In the genomic region with DNA sequence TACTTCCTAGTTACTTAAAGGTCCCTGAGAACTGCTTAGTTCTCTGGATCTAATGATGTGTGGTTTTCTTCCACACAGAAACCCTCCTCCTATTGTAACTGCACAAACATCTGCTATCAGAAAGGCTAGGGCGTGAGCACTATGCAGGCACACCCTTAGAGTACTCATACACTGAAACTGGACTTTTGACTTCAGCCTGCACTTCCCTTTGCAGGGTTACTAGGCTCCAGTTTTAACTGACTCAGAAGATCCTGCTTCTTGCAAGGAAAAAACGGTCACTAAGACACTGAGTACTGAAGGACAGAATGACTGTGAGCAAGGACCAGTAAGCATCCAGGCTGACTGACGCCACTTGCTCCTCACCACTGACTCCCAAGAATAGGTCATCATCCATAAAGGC, we compare ENCODE assay signal across 10 mouse cellular contexts. TPM values are rescaled to one million over a fixed set of nuclear protein-coding genes. Genes with fewer than 3 reads are reported as not detected.
DNase-seq lines count a peak whose midpoint lies in the region; ATAC-seq and TF ChIP-seq lines count a peak whose summit lies in the region.
"Had no signal": no experiment of that assay in that cellular context is flagged by ENCODE, and none has a peak within 500 bp of the region (broad histone marks: within the 10 kb centered on the region; RNA-seq: fewer than 3 reads in every experiment).

No protein-coding gene starts in this region.

- no peak for TF ChIP-seq POLR2A in heart, adult 2 months (IDR thresholded peaks at IDR 0.05; ENCODE audit: insufficient read depth, low read depth, low read length)
- TF ChIP-seq POLR2A in small intestine, adult 2 months (IDR thresholded peaks at IDR 0.05; ENCODE audit: low read depth, low read length) = no peak

- no peak for TF ChIP-seq CTCF in heart, adult 2 months (IDR thresholded peaks at IDR 0.05)
- no peak for TF ChIP-seq CTCF in small intestine, adult 2 months (IDR thresholded peaks at IDR 0.05; ENCODE audit: extremely low read depth, insufficient read length, insufficient replicate concordance, low read depth, low read length)

- peaks cover 21% of the 10 kb centered on the region for H3K4me1 ChIP-seq in heart, adult 2 months (ENCODE audit: control insufficient read depth, insufficient read depth, low read length)
- peaks cover 42% of the 10 kb centered on the region for H3K4me1 ChIP-seq in heart, embryonic 12.5 days (replicated peaks)
- peaks cover 76% of the 10 kb centered on the region for H3K4me1 ChIP-seq in liver, embryonic 12.5 days
- H3K4me1 ChIP-seq in small intestine, adult 2 months (ENCODE audit: control insufficient read depth, insufficient read depth, insufficient read length, low read length) = peaks cover 35% of the 10 kb centered on the region
- peaks cover 30% of the 10 kb centered on the region for H3K4me1 ChIP-seq in hindbrain, embryonic 14.5 days (replicated peaks; ENCODE audit: control insufficient read depth, insufficient read depth, low read length)
- peaks cover 27% of the 10 kb centered on the region for H3K4me1 ChIP-seq in midbrain, embryonic 16.5 days (ENCODE audit: control insufficient read depth, insufficient read depth, low read length)

- peaks cover 13% of the 10 kb centered on the region for H3K36me3 ChIP-seq in heart, adult 2 months (ENCODE audit: control insufficient read depth, insufficient read depth, low read length)
- 0 out of 2 replicates have a peak, but pooled peaks cover 4% of the 10 kb centered on the region for H3K36me3 ChIP-seq in heart, embryonic 12.5 days
- H3K36me3 ChIP-seq in liver, embryonic 12.5 days = peaks cover 35% of the 10 kb centered on the region
- H3K36me3 ChIP-seq in small intestine, adult 2 months (ENCODE audit: control insufficient read depth, insufficient read depth, low read length) = no peaks in the 10 kb centered on the region; the same call in 1 of the 2 replicates
- H3K36me3 ChIP-seq in hindbrain, embryonic 14.5 days (replicated peaks; ENCODE audit: control insufficient read depth, insufficient read depth) = no peaks in the 10 kb centered on the region
- no peaks in the 10 kb centered on the region for H3K36me3 ChIP-seq in midbrain, embryonic 16.5 days (ENCODE audit: control insufficient read depth, insufficient read depth, low read length)

- peak overlapping the region; percentile 8; the same call in 1 of the 2 replicates for H3K27ac ChIP-seq in heart, adult 2 months
- H3K27ac ChIP-seq in heart, embryonic 12.5 days (ENCODE audit: poor library complexity, severe bottlenecking) = peak overlapping the region; percentile 18; the same call in 1 of the 2 replicates
- peak overlapping the region; percentile 79 for H3K27ac ChIP-seq in liver, embryonic 12.5 days
- H3K27ac ChIP-seq in small intestine, adult 2 months (ENCODE audit: insufficient read depth, low read depth, low read length) = peak overlapping the region; percentile 98
- H3K27ac ChIP-seq in hindbrain, embryonic 14.5 days = no peak overlapping the region
- H3K27ac ChIP-seq in midbrain, embryonic 16.5 days (ENCODE audit: low read length) = no peak overlapping the region
- H3K27ac ChIP-seq: midbrain, embryonic 12.5 days had no signal

- no peak overlapping the region for H3K4me2 ChIP-seq in heart, embryonic 12.5 days
- peak overlapping the region; percentile 55 for H3K4me2 ChIP-seq in liver, embryonic 12.5 days
- no peak overlapping the region for H3K4me2 ChIP-seq in hindbrain, embryonic 14.5 days (replicated peaks)
- H3K4me2 ChIP-seq in midbrain, embryonic 16.5 days (ENCODE audit: low read length) = no peak overlapping the region
- H3K4me2 ChIP-seq: midbrain, embryonic 12.5 days had no signal

- H3K27me3 ChIP-seq in heart, adult 2 months (ENCODE audit: control insufficient read depth, insufficient read depth, low read length) = no peaks in the 10 kb centered on the region
- no peaks in the 10 kb centered on the region for H3K27me3 ChIP-seq in heart, embryonic 12.5 days (replicated peaks)
- H3K27me3 ChIP-seq in liver, embryonic 12.5 days (replicated peaks) = no peaks in the 10 kb centered on the region
- H3K27me3 ChIP-seq in small intestine, adult 2 months (ENCODE audit: control insufficient read depth, insufficient read depth, low read length) = no peaks in the 10 kb centered on the region
- no peaks in the 10 kb centered on the region for H3K27me3 ChIP-seq in hindbrain, embryonic 14.5 days (ENCODE audit: control insufficient read depth, insufficient read depth, low read length)
- H3K27me3 ChIP-seq in midbrain, embryonic 16.5 days (ENCODE audit: control insufficient read depth, insufficient read depth, low read depth, low read length) = no peaks in the 10 kb centered on the region
- H3K27me3 ChIP-seq: midbrain, embryonic 12.5 days had no signal

- peak in 1 of 2 experiments; percentile 31 for DNase-seq in heart, adult 2 months
- DNase-seq in heart, postnatal 14 days = no peak
- DNase-seq in hindbrain, embryonic 14.5 days (ENCODE audit: low spot score) = no peak
- no peak for DNase-seq in testis, postnatal 14 days (ENCODE audit: low spot score)
- DNase-seq: right cerebral cortex, postnatal 4 days had no signal

- intact Hi-C loops in heart, adult 2 months (cut with DNase I) = no loop called here
- intact Hi-C loops in heart, postnatal 14 days (cut with DNase I) = no loop called here

- ATAC-seq in heart, embryonic 12.5 days (ENCODE audit: insufficient number of reproducible peaks, low FRiP score) = peak; percentile 63; the same call in 1 of the 2 replicates
- ATAC-seq in liver, embryonic 12.5 days = peak; percentile 50
- ATAC-seq in hindbrain, embryonic 14.5 days (ENCODE audit: low FRiP score) = no peak
- ATAC-seq in midbrain, embryonic 16.5 days = no peak

- peaks cover 13% of the 10 kb centered on the region for H3K79me2 ChIP-seq in heart, adult 2 months (replicated peaks; ENCODE audit: control insufficient read depth, insufficient read depth, low read length)

- WGBS in heart, adult 2 months = 17% methylated on average over 3 of the region's 3 CpGs
- WGBS in heart, embryonic 12.5 days = 46% methylated on average over 3 of the region's 3 CpGs
- WGBS in liver, embryonic 12.5 days (ENCODE audit: insufficient replicate concordance) = 24% methylated on average over 3 of the region's 3 CpGs
- 6% methylated on average over 3 of the region's 3 CpGs for WGBS in small intestine, adult 2 months
- 69% methylated on average over 3 of the region's 3 CpGs for WGBS in hindbrain, embryonic 14.5 days
- 72% methylated on average over 3 of the region's 3 CpGs for WGBS in midbrain, embryonic 16.5 days

- H3K9ac ChIP-seq in heart, adult 2 months (ENCODE audit: low read depth, low read length) = no peak overlapping the region
- H3K9ac ChIP-seq in heart, embryonic 12.5 days = no peak overlapping the region
- peak overlapping the region; percentile 57 for H3K9ac ChIP-seq in liver, embryonic 12.5 days
- no peak overlapping the region for H3K9ac ChIP-seq in hindbrain, embryonic 14.5 days
- H3K9ac ChIP-seq in midbrain, embryonic 16.5 days (ENCODE audit: low read depth, low read length) = no peak overlapping the region
- H3K9ac ChIP-seq: midbrain, embryonic 12.5 days had no signal

- no peak for TF ChIP-seq EP300 in heart, adult 2 months (IDR thresholded peaks at IDR 0.05; ENCODE audit: insufficient read depth, low read depth, low read length)

- H3K4me3 ChIP-seq in heart, adult 2 months = no peak overlapping the region
- H3K4me3 ChIP-seq in heart, embryonic 12.5 days = no peak overlapping the region
- peak overlapping the region; percentile 22 for H3K4me3 ChIP-seq in liver, embryonic 12.5 days
- no peak overlapping the region for H3K4me3 ChIP-seq in small intestine, adult 2 months (ENCODE audit: low read depth, low read length)
- no peak overlapping the region for H3K4me3 ChIP-seq in hindbrain, embryonic 14.5 days (replicated peaks; ENCODE audit: low read length)
- H3K4me3 ChIP-seq in midbrain, embryonic 16.5 days (ENCODE audit: low read depth, low read length) = no peak overlapping the region
- H3K4me3 ChIP-seq: midbrain, embryonic 12.5 days had no signal

- no peaks in the 10 kb centered on the region for H3K9me3 ChIP-seq in heart, embryonic 12.5 days (replicated peaks)
- no peaks in the 10 kb centered on the region for H3K9me3 ChIP-seq in liver, embryonic 12.5 days (replicated peaks)
- H3K9me3 ChIP-seq in hindbrain, embryonic 14.5 days (ENCODE audit: control insufficient read depth, low read length) = no peaks in the 10 kb centered on the region
- no peaks in the 10 kb centered on the region for H3K9me3 ChIP-seq in midbrain, embryonic 16.5 days (replicated peaks; ENCODE audit: control insufficient read depth, low read length, poor library complexity, severe bottlenecking)
- H3K9me3 ChIP-seq: midbrain, embryonic 12.5 days had no signal

RNA-seq across cellular contexts. Expression of a gene that starts 5.3 kb away (rescaled TPM):
- 100 to 1,000 TPM; 102 to 106 TPM for total RNA-seq in heart, adult 2 months (2021)
- polyA plus RNA-seq in heart, adult 2 months (2012; rRNA removed) = 47.5 and 72.2 TPM in 2 replicates
- total RNA-seq in heart, postnatal 14 days (2021) = 100 to 1,000 TPM; 107 to 109 TPM
- polyA plus RNA-seq in heart, embryonic 12.5 days (2016; fragmentation: Nextera tagmentation; extraction: Ambion mirVana) = 20.7 and 23.5 TPM in 2 replicates
- polyA plus RNA-seq in liver, embryonic 12.5 days (2016; fragmentation: Nextera tagmentation; extraction: Ambion mirVana) = 19.5 and 20.1 TPM in 2 replicates
- 56.5 and 80.1 TPM in 2 replicates for polyA plus RNA-seq in small intestine, adult 2 months (2012; rRNA removed)
- 15.3 and 16.6 TPM in 2 replicates for polyA plus RNA-seq in hindbrain, embryonic 14.5 days (2014; fragmentation: Nextera tagmentation; extraction: Ambion mirVana)
- 9.6 and 10.0 TPM in 2 replicates for polyA plus RNA-seq in midbrain, embryonic 16.5 days (2015; fragmentation: Nextera tagmentation; extraction: Ambion mirVana)

Comparison
In these comparisons a context has a peak if more than half of its experiments do, and no peak if none do; other contexts are left out.
1. H3K27ac ChIP-seq: peak in heart, adult 2 months (single experiment), heart, embryonic 12.5 days (single experiment), liver, embryonic 12.5 days (single experiment) and small intestine, adult 2 months (single experiment); none in hindbrain, embryonic 14.5 days (single experiment) and midbrain, embryonic 16.5 days (single experiment).
2. ATAC-seq: peak in heart, embryonic 12.5 days (single experiment) and liver, embryonic 12.5 days (single experiment); none in hindbrain, embryonic 14.5 days (single experiment) and midbrain, embryonic 16.5 days (single experiment).